Mouse (Mus musculus): ENCODE measurements around the gene Fhdc1.

Fhdc1 gene

GRCm38 (mm10) chr3:84480006-84480897 lies at the start of gene Fhdc1:
TSS of gene Fhdc1 (minus strand) at chr3:84480429.
- DNase-seq (ENCODE audit: low spot score): peak; percentile 33

DNA sequence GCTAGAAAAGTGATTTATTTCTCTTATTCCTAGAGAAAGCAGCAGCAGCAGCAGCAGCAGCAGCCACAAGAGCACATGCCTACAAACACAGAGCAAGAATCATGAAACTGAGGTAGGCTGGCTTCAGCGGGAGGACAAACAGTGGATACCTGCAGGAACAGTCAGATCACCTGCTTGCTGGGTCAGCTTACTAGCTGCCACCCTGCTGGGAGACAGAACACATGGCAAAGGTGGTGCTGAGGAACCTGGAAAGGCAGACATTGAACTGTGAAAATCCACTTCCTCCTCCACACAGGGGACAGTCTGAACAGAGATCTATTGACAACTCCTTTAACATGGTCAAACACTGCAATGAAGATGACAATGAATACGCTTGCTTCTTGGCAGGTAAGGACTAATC lies 48.8 kb upstream of the Fhdc1 start:
- no peak for DNase-seq (ENCODE audit: low spot score)

- no peak for DNase-seq (ENCODE audit: low spot score)
These were observed 44.7 kb upstream of the Fhdc1 start for GRCm38 (mm10) chr3:84524952-84525351.

DNA sequence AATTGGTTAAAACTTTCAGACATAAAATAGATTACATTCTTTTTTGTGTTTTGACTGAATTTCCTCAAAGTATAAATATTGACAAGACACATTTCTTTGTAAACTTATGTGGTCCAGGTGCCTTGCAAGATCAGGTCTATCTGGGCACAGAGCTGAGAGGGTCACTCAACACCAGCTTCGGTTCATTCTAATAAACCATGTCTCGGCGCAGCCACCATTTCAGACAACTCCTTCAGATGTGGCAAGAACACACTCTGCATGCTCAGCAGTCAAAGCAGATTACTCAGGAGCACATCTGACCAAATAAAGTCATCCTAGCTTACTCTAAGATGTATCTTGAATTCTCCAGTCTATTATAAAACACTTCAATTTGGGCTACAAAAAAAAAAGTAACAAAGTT lies 35.9 kb upstream of the Fhdc1 start:
- no peak for DNase-seq (ENCODE audit: low spot score)

GRCm38 (mm10) chr3:84512774-84513515 lies 32.7 kb upstream of the Fhdc1 start:
- DNase-seq (ENCODE audit: low spot score): no peak

DNA sequence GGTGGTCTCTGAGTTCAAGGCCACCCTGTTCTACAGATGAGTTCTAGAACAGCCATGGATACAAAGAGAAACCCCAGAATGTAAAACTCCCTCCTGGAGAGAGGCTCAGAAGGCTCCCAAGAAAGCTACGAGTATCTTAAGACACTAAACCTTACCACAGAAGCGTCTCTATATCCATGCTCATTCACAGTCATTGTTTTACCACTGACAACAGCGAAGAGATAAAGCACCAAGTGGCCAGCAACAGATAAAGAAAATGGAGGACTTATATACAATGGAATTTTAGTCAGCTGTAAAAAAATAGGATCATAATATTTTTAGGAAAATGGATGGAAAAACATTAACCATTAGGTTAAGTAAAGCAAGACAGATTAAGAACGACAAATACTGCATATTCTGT lies 25.0 kb upstream of the Fhdc1 start:
- DNase-seq (ENCODE audit: low spot score): no peak

GRCm38 (mm10) chr3:84504291-84504690 lies 24.1 kb upstream of the Fhdc1 start:
- no peak for DNase-seq (ENCODE audit: low spot score)

DNA sequence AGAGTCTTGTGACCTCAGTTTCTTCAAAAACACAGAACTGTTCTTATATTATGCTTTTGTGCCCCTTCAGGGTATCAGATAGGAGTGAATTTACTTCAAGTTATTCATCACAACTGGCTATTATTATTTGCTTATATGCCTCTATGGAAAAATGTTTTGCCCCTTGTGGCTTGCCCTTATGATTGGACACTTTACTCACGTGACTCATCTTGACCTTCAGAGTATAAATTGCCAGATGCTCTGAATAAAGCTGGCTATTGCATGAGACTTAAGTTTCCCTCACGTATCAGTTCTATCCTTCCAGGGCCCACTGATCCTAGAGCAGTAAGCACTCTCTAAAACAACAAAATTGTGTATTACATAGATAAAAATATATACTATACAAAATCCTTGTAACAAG lies 21.9 kb upstream of the Fhdc1 start:
- DNase-seq (ENCODE audit: low spot score): no peak

DNA sequence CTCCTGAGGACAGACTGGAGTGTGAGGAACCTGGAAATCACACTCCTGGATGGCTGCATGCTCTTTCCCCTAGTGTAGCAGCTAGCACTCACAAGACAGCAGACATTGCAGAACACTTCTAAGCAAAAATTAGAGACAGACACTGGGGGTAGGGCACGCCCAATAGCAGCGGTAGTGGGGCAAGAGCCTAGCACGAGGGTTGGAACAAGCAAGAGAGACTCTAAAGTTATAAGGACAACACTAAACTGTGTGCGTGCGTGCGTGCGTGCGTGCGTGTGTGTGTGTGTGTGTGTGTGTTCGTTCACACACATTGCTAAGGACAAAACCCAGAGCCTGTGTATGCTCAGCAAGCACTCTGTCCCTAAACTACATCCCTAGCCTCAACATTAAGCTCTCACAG lies 20.3 kb upstream of the Fhdc1 start:
- no peak for DNase-seq (ENCODE audit: low spot score)

DNA sequence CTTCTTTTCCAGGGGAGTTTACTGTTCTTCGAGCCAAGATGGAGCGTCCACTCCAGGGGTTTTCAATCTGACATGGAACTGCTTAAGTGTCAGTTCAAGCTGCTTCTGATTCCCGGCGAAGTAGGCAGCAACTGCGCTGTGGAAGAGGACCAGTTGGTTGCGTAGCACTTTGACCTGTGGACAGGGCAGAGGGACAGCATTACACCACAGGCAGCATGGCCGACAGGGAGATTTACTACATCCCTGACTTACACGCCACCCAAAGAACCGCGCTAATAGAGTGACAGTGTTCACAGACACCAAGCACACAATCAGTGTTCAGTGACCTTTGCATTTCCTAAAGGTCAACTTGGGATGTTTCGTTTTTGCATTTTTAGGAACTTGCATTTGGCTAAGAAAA lies 17.5 kb upstream of the Fhdc1 start:
- no peak for DNase-seq (ENCODE audit: low spot score)

DNA sequence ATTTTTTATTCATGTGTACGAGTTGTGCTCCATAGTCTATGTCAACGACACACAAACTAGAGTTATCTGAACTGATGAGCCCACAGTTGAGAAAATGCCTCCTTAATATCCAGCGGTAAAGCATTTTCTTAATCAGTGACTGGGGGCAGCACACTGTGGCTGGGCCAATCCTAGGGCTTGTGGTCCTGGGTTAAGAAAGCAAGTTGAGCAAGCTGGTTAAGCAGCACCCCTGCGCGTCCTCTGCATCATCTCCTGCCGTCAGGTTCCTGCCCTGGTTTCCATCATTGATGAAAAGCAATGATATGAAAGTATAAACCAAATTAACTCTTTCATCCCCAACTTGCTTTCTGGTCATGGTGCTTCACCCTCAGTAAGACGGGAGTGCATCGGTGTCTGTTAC lies 12.4 kb upstream of the Fhdc1 start:
- DNase-seq (ENCODE audit: low spot score): no peak

- DNase-seq (ENCODE audit: low spot score): no peak
These were observed 11.9 kb upstream of the Fhdc1 start for GRCm38 (mm10) chr3:84492148-84492547.

- DNase-seq (ENCODE audit: low spot score): no peak
These were observed 8.5 kb upstream of the Fhdc1 start for GRCm38 (mm10) chr3:84488716-84489115.

DNA sequence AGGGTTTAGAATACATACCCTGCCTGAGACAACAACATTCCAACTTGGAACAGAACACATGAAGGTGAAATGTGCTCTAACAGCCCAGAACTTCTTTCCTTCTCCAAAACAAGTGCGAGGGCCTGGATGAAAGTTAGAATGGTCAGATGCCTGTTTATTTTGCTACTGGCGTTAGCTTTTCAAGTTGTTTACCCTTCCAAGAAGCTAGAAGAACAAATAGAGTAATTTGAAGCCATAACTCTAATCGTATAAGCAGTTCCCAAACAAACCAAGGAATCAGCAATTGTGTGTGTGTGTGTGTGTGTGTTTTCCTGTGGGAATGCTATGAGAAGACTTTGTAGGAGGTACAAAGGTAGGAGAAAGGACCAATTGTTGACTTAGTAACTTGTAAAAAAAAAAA lies 4.7 kb upstream of the Fhdc1 start:
- DNase-seq (ENCODE audit: low spot score): no peak

- DNase-seq (ENCODE audit: low spot score): no peak
These were observed 4.1 kb upstream of the Fhdc1 start for GRCm38 (mm10) chr3:84484333-84484732.

DNA sequence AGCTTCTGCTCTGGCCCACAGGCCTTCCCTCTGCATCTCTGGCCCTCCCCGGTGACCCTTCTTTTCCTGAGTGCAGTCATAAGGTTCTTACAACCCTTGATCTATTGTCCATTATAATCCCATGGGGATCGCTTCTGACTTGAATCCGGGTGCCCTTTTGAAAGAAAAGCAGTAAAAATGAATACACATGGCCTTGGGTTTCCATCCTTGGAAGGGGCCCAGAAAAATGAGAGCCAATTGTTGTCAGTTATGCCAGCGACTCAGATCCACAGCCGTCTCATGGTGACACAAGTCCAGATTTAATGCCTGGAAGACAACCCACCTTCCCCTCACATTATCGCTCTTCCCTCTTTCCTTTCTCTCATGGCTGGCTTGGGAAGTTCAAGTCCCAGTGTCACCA lies 1.9 kb upstream of the Fhdc1 start:
- DNase-seq (ENCODE audit: low spot score): no peak

DNA sequence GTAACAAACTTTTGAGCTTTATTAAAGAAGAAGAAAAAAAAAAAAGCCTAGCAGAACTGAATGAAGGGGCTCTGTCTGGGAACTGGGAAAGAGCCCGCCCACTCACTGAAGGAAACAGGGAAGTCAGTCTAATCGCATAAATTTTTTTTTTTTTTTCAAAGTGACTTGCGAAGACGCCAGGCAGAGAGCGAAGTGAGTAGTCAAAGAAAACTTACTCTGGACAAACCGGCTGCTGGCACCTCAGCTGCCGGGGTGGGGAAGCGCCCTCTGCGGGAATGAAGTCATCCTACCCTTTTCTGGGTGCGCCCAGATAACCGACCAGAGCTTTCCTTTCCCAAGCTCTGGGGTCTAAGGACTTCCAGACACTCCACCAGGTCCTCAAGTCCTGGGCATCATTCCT lies 875 bp upstream of the Fhdc1 start:
- peak; percentile 21 for DNase-seq (ENCODE audit: low spot score)

GRCm38 (mm10) chr3:84479293-84480005 lies 780 bp downstream of the Fhdc1 start:
- DNase-seq (ENCODE audit: low spot score): peak; percentile 25

- no peak for DNase-seq (ENCODE audit: low spot score)
These were observed 1.3 kb downstream of the Fhdc1 start for GRCm38 (mm10) chr3:84478896-84479292.

GRCm38 (mm10) chr3:84478195-84478594 lies 2.0 kb downstream of the Fhdc1 start:
- DNase-seq (ENCODE audit: low spot score): no peak

- DNase-seq (ENCODE audit: low spot score): no peak
These were observed 2.7 kb downstream of the Fhdc1 start for GRCm38 (mm10) chr3:84477498-84477897.

- DNase-seq (ENCODE audit: low spot score): no peak
These were observed 5.1 kb downstream of the Fhdc1 start for GRCm38 (mm10) chr3:84474981-84475775.

Measured in testis, postnatal 14 days (tissue).